Mouse (Mus musculus) gonadal fat pad, adult 2 months (tissue): ENCODE measurements at regions not wholly inside any gene's neighbourhood (a gene's known extent, or its start where the extent isn't known, plus 50 kb on each side); places are given as distances from the start of the nearest gene placed in this dataset.

ENCODE experiments used
- DNase-seq: peaks from one replicate; pipeline ENCODE4 v3.0.0-alpha.2; 2012; ENCODE audit warnings: low read depth

DNA sequence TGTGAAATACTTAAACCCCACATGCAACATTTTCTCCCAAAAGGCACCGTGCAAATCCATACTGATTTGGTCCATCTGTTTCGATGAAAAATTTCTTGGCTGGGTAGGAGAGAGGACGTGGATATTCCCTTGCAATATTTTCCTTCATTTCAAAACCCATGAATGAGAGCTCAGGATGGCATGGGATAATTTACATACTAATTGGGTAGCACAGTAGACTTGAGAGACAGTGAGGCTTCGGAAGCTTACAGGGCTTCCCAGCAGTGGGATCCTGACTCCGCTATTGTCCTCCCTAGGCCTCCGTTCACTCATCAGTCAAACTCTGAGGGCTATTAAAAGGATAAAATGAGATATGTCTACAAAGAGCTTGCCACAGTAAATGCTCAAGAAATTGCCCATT, 59.8 kb downstream of the Sox3 start:
- DNase-seq, result no peak

DNA sequence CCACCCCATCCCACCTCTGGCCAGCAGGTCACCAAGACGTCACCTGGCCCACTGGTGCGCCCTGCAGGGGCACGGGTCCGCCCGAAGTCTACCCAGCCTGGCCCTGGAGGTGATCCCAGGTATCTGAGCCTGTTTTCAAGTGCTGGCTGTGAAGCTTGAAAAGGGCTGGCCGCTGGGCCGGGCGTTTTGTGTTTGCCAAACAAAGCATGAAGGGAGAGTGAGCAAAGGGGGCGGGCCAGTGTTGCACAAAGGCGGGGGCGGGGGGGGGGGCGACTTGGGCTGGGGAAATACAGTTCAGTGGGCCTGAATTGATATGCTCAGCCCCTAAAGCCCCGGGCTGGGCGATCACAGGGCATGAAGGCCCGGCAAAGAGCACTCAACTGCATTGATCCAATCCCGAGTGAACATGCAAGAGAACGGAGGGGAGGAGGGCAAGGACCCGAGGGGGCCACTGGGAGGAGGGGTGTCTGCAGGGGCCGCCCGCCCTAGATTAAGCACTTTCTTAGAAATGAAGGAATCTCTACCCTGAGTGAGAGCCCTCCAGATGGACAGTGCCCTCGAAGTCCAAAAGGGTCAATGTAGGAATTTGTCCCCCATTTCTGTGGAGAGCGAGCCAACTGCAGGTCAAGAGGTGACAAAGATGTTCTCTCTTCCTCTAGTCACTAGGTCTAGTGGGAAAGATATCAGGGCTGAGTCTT, 61.8 kb downstream of the Sox3 start:
- no peak for DNase-seq

DNA sequence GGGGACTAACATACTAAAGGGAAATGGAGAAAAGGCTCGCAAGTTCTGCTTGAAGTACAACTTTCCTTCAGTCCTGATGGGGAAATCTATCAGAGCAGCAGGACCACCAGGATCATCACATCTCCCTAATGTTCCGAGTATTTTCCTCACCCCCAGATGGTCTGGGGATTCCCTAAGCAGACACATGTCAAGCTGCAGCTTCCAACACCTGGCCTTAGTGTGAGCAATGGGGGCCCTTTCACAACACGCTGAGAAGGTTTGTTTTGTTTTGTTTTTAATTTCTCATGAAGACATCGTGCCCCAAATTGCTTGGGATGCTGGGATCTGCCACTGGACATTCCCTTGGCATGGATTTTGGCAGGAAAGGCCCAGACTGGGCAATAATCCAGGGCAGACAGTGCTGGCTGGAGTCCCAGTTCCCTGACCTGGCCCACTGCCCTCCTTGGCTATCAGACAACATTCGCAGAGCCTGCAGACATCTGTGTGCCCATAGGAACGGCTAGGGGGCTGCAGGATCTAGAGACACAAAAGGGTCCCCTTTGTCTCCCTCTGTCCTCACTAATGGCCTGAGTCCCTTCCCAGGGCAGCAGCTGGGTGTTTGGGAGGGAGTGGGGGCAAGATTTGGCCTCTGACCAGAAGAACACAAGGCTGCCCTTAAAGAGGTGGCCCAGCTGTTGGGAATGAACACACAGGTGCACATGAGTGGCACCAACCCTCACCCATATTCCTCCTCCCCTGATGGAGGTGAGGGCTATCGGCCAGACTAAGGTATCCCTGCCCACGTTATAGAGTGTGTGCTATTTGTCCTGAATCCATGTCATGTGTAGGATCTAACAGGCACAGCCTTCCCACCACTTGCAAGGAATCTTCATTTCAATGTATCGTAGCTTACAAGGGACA, 67.8 kb downstream of the Sox3 start:
- peak; percentile 3 for DNase-seq

DNA sequence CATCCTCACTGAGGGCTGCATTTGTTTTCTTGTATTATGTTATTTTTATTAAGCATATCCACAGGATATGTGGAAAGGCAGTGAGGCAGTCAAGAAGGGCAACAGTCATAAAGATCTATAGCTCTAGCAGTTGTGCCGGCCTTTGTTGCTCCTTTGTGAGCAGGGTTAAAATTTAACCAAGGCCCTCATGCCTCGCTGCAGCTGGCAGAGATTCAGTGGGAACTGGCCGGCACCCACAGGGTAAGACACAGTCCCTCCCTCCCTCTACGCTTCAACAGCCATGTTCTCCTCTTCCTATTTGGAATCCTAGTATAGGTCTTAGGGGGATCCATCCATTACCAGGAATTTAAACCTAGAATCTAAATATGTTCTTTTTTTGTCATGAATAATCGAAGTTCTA, 94.7 kb downstream of the Sox3 start:
- DNase-seq, result no peak

DNA sequence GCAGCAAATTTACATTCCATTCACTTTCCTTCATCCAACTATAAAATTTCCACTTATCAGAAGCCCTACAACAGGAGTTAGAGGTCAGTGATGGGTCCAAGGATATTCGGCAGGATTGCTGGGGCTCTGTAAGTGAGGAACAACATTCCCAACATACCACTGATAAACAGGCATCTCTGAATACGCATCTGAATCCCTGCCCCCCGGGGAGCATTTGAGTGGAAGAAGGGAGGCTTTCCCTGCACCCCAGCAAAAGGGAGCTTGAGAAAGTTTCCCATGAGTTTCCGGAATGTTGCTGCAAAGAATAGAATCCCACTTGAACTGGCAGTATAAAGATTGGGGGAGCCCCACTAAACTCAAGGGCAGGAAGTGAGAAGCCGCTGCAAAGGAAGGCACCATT, 112.5 kb downstream of the Sox3 start:
- no peak for DNase-seq

DNA sequence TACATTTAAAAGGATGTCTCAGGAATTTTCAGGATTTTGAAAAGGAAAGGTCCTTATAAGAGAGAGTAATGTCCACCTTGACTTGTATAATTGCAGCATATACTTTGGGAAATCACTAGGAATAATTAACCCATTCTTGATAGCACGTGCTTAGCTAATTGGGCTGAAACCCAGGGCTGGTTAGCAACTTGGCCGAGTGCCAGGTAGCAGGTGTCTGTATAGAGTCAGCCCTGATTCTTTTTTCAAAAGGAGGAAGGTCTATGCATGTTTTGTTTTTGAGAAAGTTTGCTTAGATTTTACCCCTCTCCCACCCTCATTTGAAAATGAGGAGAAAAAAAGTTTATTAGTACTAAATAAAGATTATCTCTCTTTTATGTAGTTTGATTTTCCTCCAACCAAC, 113.1 kb downstream of the Sox3 start:
- no peak for DNase-seq

DNA sequence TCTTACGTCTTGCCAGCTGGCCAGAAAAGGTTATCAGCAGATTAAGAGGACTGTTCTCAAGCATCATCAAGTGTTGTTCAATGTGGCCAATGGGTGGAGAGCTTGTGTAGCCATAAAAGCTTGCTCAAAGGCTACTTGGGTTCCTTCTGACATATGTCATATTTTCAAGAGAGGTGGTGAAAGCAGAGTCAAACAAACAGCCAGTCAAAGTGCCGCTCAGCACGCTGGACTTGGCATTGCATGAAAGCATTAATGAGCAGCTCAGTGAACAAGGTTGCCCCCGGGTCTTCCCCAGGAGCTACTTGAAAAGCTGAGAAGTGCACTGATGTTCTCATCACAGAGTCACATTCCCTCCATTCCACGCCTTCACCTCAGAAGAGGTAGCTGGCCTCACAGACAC, 119.6 kb downstream of the Sox3 start:
- DNase-seq, result no peak

DNA sequence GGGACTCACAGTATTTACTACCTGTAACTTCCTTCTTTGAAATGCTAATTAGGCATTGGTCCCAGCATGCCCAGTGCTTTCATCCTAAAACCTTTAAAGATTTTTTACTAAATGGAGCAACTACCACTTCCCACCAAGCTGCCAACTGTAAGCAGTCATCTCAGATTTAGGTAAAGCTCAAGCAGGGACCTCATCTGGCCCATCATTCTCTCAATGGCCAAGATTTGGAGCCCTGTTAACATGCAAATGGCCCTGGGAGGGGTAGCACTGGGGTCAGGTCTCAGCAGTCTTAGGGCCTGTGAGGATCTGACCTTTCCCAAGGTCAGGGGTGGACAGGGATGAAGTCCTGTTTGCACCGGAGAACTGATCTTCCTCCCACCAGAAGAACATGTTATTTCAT, 120.8 kb downstream of the Sox3 start:
- DNase-seq, result no peak

DNA sequence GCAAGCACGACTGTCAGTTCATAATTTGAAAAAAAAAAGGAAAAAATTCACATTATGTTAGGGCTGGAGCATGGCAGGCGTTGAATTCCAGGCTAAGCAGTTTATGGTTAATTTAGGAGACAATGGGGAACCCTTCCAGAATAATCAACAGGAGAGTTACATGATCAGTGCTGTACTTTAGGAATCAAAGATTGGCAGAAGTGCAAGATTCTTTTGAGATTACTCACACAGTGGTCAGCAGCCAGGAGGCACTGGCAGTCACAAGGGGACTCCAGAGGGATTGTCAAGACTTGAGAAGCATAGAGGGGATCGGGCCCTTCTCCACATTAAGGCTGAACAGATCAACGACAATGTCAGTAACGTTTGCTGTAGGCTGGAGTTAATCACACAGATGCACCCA, 142.8 kb downstream of the Sox3 start:
- DNase-seq, result no peak

DNA sequence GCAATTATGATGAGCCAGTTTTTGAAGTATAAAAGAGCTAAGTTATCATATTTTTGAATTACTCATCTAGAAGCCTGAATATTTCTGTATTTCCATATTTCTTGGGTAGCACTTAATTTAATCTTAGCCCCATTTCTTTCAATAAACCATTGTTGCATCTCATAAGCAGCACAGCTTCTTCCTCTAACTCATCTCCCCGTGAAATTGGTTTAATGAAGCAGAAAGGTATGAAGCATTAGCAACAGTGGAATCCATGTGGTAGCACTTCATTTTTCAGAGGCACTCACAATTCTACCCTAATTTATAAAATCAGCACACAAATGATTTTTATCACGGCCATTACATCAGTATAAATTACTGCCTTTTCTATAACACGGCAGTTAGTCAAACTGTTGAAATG, 149.3 kb downstream of the Sox3 start:
- DNase-seq, result no peak

DNA sequence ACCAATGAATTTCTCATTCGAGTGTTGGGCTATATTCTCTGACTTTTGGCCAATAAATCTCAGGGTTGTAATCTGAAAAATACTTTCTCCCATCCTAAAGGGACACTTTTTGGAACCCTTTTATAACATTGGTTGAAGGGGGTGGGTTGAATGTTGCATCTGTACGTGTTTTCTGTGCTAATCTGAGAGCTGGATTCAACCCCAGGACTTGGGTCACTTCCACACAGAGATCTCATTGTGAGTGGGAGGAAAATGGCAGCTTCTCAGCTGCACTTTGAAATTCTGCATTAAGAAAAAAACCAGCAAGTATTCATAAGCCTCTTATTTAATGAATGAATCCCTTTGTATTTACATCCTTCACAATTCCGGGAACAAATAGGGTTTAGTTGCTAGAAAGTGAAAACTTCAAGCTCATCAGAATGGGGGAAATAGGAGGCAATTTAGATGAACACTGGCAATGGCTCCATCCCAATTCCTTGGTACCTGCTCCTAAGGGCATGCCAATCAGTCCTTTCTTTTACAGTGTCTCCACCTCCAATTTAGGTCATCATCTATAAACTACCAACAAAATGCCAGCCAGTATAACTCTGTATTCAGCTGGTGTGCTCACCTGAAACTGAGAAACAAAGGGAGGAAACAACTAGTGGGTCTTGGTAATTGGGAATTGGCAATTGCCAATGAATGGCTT, 150.1 kb downstream of the Sox3 start:
- no peak for DNase-seq

DNA sequence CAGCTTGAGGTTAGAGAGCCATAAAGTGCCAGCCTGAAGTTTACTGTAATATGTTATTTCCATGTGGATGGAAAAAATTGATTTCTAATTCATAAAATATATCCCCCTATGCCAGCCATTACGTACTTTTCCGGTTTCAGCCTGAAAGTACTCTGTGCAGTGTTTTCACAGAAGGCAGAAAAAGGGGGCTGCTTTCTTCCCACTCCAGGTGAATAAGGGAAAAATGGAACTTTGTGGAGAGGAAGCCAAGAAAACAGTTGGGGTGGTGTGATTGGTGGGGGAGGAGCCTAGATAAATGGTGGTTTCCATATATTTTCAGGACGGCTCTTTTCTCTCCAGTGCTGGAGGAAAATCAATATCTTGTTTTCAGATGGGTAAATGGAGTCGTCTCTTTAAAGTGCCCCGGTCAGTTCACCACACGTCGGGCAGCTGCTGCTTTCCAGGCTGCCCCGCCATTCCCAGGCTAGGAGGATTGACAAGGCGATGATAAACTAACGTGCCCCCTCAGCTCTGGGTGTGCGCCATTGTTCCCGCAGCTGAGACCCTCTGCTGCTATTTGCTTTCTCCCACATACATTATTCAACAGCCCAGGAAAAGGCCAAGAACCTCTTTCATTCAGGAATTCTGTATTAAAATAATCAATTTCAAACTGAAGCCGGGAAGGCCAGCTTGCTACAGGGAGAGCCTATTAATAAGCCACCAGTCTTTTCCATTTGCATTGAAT, 127.1 kb upstream of the Atp11c start:
- no peak for DNase-seq

DNA sequence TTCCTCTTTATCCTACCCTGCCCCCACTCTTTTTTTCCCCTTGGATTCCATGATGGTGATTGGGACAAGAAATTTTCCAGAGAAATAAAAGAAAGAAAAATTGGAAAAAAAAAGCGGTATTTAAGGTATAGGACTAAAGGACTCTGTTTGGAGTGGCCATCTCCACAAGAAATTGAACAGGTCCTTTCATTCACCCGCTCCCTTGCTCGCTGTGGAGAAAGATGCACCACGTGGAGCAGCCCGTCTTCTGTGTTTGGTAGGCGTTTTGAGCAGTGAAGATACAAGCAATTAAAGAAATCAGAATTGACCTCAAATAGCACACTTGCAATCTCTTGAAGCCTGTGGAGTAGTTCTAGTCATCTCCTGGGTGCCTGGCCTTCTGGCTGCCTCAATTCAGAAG, 126.3 kb upstream of the Atp11c start:
- no peak for DNase-seq

DNA sequence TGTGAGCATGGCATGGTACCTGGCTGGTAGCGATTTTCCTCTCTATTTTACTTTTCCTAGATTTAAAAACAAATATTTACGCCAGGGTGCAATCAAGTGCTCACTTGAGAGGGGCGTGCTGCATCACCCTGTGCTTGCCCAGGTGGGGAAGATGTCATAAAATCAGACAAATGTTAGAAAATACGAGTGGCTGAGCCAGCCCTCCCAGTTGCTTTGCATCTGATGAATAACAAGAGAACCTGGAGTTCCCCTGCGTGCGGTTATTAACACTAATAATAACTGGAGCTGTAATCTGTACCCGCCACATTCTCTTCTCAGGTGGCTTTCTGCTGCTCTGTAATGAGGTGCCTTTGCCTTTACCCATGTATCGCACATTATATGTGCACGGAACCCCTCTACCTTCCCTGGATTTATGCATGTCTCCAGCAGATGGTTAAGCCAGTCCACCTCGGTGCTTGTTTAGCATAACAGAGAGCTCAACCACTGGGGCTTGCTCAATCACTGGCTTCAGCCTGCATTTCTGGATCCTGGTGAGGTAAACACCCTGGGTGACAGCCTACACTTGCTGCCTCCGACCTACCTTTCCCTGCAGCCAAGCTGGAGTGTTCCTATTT, 125.8 kb upstream of the Atp11c start:
- no peak for DNase-seq

DNA sequence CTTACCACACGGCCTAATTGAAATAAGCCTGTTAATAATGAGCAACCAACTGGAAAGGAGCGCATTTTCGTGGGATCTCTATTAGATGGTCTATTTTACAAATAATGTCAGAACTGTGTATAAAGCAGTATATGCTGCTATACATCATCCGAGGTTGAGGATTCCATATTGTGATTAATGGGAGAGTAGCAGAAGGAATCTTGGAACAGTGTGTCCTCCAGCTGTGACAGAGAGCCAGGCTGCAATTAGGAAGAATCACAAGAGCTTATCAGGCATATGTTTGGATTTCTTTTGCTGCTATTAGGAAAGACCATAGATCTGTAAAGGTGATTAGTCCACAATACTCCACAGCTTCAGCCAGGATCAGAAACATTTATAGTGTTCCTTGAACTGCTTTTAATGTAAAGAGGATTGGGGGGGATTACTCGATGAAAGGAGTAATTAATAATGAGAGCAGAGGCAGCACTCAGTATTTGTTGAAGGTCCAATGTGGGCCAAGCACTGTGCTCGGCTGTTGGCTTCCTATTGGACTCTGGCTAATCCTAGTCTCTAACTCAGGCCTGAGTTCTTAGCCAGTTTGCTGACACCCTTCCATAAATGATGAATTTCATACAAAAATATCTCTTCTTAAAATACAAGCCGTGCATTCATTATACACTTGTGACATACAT, 88.7 kb upstream of the Atp11c start:
- no peak for DNase-seq

DNA sequence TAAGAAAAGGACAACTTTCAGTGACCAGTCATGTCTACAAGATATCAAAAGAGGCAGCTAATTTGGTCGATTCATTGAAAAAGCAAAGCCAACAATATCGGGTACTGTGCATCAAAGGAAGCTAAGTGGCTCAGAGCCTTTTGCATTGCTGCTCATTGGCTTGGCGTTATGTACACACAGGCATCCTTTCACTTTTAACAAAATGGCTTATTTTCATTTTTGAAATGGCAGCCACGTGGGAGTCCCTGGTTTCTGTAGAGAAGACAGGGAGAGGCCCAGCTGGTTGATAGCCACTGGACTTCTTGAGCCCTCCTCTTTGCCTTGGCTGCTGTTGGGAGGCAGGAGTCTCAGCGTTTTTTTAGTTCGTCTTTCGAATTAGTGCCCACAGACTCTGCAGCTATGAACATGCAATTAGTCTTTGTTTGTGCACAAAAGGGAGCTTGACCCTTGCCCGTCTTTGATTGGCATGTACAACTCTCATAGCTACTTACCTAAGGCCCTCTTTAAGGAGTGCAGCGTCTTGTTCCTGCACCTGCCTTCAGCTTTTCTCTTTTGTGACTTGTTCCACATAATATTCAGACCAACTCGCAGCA, 52.3 kb upstream of the Atp11c start:
- no peak for DNase-seq
